ENCODE assay signal across 9 mouse cellular contexts in genomic region chr12:79821901-79822300, GRCm38 (mm10).
DNase-seq lines count a peak whose midpoint lies in the region; ATAC-seq lines count a peak whose summit lies in the region.
"Had no signal": no experiment of that assay in that cellular context is flagged by ENCODE, and none has a peak within 500 bp of the region (broad histone marks: within the 10 kb centered on the region; RNA-seq: fewer than 3 reads in every experiment).

No protein-coding gene starts in this region.

- WGBS in hindbrain, embryonic 10.5 days, result 87% methylated on average over 5 of the region's 5 CpGs
- 85% methylated on average over 5 of the region's 5 CpGs for WGBS in hindbrain, embryonic 11.5 days
- 76% methylated on average over 5 of the region's 5 CpGs for WGBS in midbrain, embryonic 14.5 days
- WGBS in midbrain, embryonic 13.5 days, result 77% methylated on average over 5 of the region's 5 CpGs
- WGBS in heart, embryonic 10.5 days, result 85% methylated on average over 5 of the region's 5 CpGs

- H3K27ac ChIP-seq in hindbrain, embryonic 10.5 days, result 0 out of 2 replicates have a peak overlapping the region, but pooled peaks have one; percentile 50
- no peak overlapping the region for H3K27ac ChIP-seq in hindbrain, embryonic 11.5 days (ENCODE audit: low read depth, low read length)
- no peak overlapping the region for H3K27ac ChIP-seq in midbrain, embryonic 14.5 days (replicated peaks; ENCODE audit: low read depth, low read length)
- H3K27ac ChIP-seq in midbrain, embryonic 13.5 days, result no peak overlapping the region
- peak overlapping the region; percentile 17; the same call in 1 of the 2 replicates for H3K27ac ChIP-seq in heart, embryonic 10.5 days

- H3K36me3 ChIP-seq in hindbrain, embryonic 10.5 days, result no peaks in the 10 kb centered on the region
- H3K36me3 ChIP-seq in hindbrain, embryonic 11.5 days (ENCODE audit: control insufficient read depth, insufficient read depth, low read length), result no peaks in the 10 kb centered on the region
- H3K36me3 ChIP-seq in midbrain, embryonic 14.5 days (ENCODE audit: control insufficient read depth, insufficient read depth, low read length), result no peaks in the 10 kb centered on the region
- H3K36me3 ChIP-seq in midbrain, embryonic 13.5 days, result no peaks in the 10 kb centered on the region
- H3K36me3 ChIP-seq in heart, embryonic 10.5 days, result no peaks in the 10 kb centered on the region

- H3K4me2 ChIP-seq in hindbrain, embryonic 11.5 days (replicated peaks; ENCODE audit: low read depth, low read length), result no peak overlapping the region
- no peak overlapping the region for H3K4me2 ChIP-seq in midbrain, embryonic 14.5 days (ENCODE audit: low read length)
- H3K4me2 ChIP-seq in midbrain, embryonic 13.5 days (replicated peaks), result no peak overlapping the region

- DNase-seq in hindbrain, embryonic 10.5 days (ENCODE audit: low spot score), result no peak
- DNase-seq in hindbrain, embryonic 11.5 days (ENCODE audit: low spot score), result no peak
- DNase-seq in midbrain, embryonic 14.5 days, result peak; percentile 61
- no peak for DNase-seq in heart, embryonic 10.5 days (ENCODE audit: low spot score)
- DNase-seq in retina, postnatal 7 days (ENCODE audit: low read depth, low spot score), result peak; percentile 17
- no peak for DNase-seq in liver
- no peak for DNase-seq in adrenal gland, adult 2 months
- DNase-seq: layer of hippocampus, postnatal 36 days had no signal

- peaks cover 52% of the 10 kb centered on the region for H3K4me1 ChIP-seq in hindbrain, embryonic 10.5 days (replicated peaks)
- H3K4me1 ChIP-seq in hindbrain, embryonic 11.5 days (replicated peaks; ENCODE audit: control insufficient read depth, insufficient read depth, low read length), result peaks cover 2% of the 10 kb centered on the region; the same call in 1 of the 2 replicates
- peaks cover 8% of the 10 kb centered on the region for H3K4me1 ChIP-seq in midbrain, embryonic 14.5 days (ENCODE audit: control insufficient read depth, insufficient read depth, low read length)
- peaks cover 11% of the 10 kb centered on the region for H3K4me1 ChIP-seq in midbrain, embryonic 13.5 days (replicated peaks)
- peaks cover 29% of the 10 kb centered on the region for H3K4me1 ChIP-seq in heart, embryonic 10.5 days

- H3K27me3 ChIP-seq in hindbrain, embryonic 10.5 days (ENCODE audit: insufficient read depth, poor library complexity, severe bottlenecking), result peaks cover 23% of the 10 kb centered on the region
- no peaks in the 10 kb centered on the region; the same call in 1 of the 2 replicates for H3K27me3 ChIP-seq in hindbrain, embryonic 11.5 days (ENCODE audit: control insufficient read depth, insufficient read depth, low read length)
- H3K27me3 ChIP-seq in midbrain, embryonic 14.5 days (ENCODE audit: control insufficient read depth, insufficient read depth, low read length), result no peaks in the 10 kb centered on the region
- 0 out of 2 replicates have a peak, but pooled peaks cover 1% of the 10 kb centered on the region for H3K27me3 ChIP-seq in midbrain, embryonic 13.5 days
- 0 out of 2 replicates have a peak, but pooled peaks cover 14% of the 10 kb centered on the region for H3K27me3 ChIP-seq in heart, embryonic 10.5 days (ENCODE audit: insufficient read depth, poor library complexity, severe bottlenecking)

- H3K4me3 ChIP-seq in hindbrain, embryonic 10.5 days, result no peak overlapping the region
- no peak overlapping the region for H3K4me3 ChIP-seq in hindbrain, embryonic 11.5 days (ENCODE audit: low read depth, low read length)
- no peak overlapping the region for H3K4me3 ChIP-seq in midbrain, embryonic 14.5 days (replicated peaks; ENCODE audit: low read depth, low read length)
- no peak overlapping the region for H3K4me3 ChIP-seq in midbrain, embryonic 13.5 days (replicated peaks)
- H3K4me3 ChIP-seq in heart, embryonic 10.5 days, result no peak overlapping the region

- H3K9me3 ChIP-seq in hindbrain, embryonic 10.5 days, result no peaks in the 10 kb centered on the region
- no peaks in the 10 kb centered on the region for H3K9me3 ChIP-seq in hindbrain, embryonic 11.5 days (ENCODE audit: control insufficient read depth, low read length)
- no peaks in the 10 kb centered on the region for H3K9me3 ChIP-seq in midbrain, embryonic 14.5 days (ENCODE audit: control insufficient read depth, low read length)
- no peaks in the 10 kb centered on the region for H3K9me3 ChIP-seq in midbrain, embryonic 13.5 days
- H3K9me3 ChIP-seq in heart, embryonic 10.5 days, result no peaks in the 10 kb centered on the region

- ATAC-seq in hindbrain, embryonic 11.5 days (ENCODE audit: low FRiP score), result no peak
- ATAC-seq in midbrain, embryonic 14.5 days (ENCODE audit: low FRiP score, low TSS enrichment), result peak; percentile 40; the same call in 1 of the 2 replicates
- ATAC-seq in midbrain, embryonic 13.5 days, result no peak

- no peak overlapping the region for H3K9ac ChIP-seq in hindbrain, embryonic 11.5 days (ENCODE audit: low read depth, low read length)
- H3K9ac ChIP-seq in midbrain, embryonic 14.5 days (replicated peaks; ENCODE audit: low read length), result no peak overlapping the region
- no peak overlapping the region for H3K9ac ChIP-seq in midbrain, embryonic 13.5 days (replicated peaks)

Comparison
In these comparisons a context has a peak if more than half of its experiments do, and no peak if none do; other contexts are left out.
1. H3K27ac ChIP-seq: peak in hindbrain, embryonic 10.5 days (single experiment) and heart, embryonic 10.5 days (single experiment); none in hindbrain, embryonic 11.5 days (single experiment), midbrain, embryonic 14.5 days (single experiment) and midbrain, embryonic 13.5 days (single experiment).
2. DNase-seq: peak in midbrain, embryonic 14.5 days (single experiment) and retina, postnatal 7 days (single experiment); none in hindbrain, embryonic 10.5 days (single experiment), hindbrain, embryonic 11.5 days (single experiment), heart, embryonic 10.5 days (single experiment), liver (single experiment) and adrenal gland, adult 2 months (single experiment).